Mouse (Mus musculus) lung, adult 2 months (tissue): ENCODE measurements around the gene Crisp3. TPM values are rescaled to one million over a fixed set of nuclear protein-coding genes. Genes with fewer than 3 reads are reported as not detected.
"Not testable (repeated sequence)": the region's sequence is repeated elsewhere in the genome, so short reads cannot be mapped to it uniquely, and the experiment has no call there.

ENCODE experiments used
- DNase-seq: peaks from one replicate; pipeline ENCODE4 v3.0.0; 2022
- H3K4me1 ChIP-seq: fragments of 200-500 bp; 2 replicates; pipeline ENCODE4 v1.6.1; 2011; ENCODE audit warnings: low read length; ENCODE audit not compliant: control insufficient read depth, insufficient read depth
- H3K4me3 ChIP-seq: fragments of 200-500 bp; replicated peaks from 2 replicates; pipeline ENCODE3; 2011; ENCODE audit warnings: low read depth, mild to moderate bottlenecking, control low read depth, low read length; ENCODE audit errors: extremely low read depth
- CTCF ChIP-seq: fragments of 200-500 bp; IDR thresholded peaks from 2 replicates; pipeline ENCODE4 v1.5.1; 2011; ENCODE audit warnings: mild to moderate bottlenecking, low read length, control low read depth; ENCODE audit not compliant: insufficient read depth
- POLR2A ChIP-seq: fragments of 200-500 bp; IDR thresholded peaks from 2 replicates; pipeline ENCODE4 v1.6.1; 2011; ENCODE audit warnings: low read depth, mild to moderate bottlenecking, control low read depth, low read length, borderline replicate concordance; ENCODE audit errors: extremely low read depth
- WGBS: fragments of 180-500 bp; shearing (Covaris S2); methylation state at CpG from one replicate; pipeline ENCODE4 v1.1.7; 2018; 5-methylcytosine and 5-hydroxymethylcytosine counted together
- polyA plus RNA-seq: library from polyadenylated mRNA; depleted of rRNA; stranded (reverse); fragments of >200 nt; gene quantifications from 2 replicates; pipeline ENCODE4 v1.2.3, GENCODE M21; 2012; rRNA removed

Gene Crisp3
- not detected in 2 replicates for polyA plus RNA-seq

- Histone ChIP-seq H3K4me1 (no peaks in the 10 kb centered on the region), H3K4me3 (no peak within 1 kb of the TSS)
- TF ChIP-seq CTCF (no peak), POLR2A (no peak)
- no peak for DNase-seq
Observed at GRCm38 (mm10) chr17:40242135-40242534, at the start of gene Crisp3. TSS of gene Crisp3 (minus strand) at chr17:40242288.

DNA sequence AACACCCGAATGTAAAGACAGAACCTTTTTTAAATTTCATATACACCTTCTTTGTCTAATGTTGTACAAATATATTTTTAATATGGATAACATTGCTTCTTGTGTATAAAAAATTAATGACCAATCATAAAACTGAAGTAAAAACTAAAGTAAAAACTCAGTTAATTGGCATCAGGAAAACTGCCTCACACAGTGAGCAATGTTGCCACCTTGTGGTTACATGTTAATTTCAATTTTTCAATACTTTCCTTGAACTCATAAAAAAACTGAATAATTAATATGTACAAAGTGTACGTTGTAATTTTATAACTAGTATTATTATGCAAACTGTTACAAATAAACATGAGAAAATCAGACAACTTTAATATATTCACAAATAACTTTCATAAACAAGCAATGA is 43.3 kb upstream of the Crisp3 start:
- TF ChIP-seq CTCF: no peak
- TF ChIP-seq POLR2A: no peak
- Histone ChIP-seq H3K4me1 (no peaks in the 10 kb centered on the region), H3K4me3 (no peak overlapping the region)
- DNase-seq: no peak
- 69% methylated on average over 2 of the region's 2 CpGs for WGBS

DNA sequence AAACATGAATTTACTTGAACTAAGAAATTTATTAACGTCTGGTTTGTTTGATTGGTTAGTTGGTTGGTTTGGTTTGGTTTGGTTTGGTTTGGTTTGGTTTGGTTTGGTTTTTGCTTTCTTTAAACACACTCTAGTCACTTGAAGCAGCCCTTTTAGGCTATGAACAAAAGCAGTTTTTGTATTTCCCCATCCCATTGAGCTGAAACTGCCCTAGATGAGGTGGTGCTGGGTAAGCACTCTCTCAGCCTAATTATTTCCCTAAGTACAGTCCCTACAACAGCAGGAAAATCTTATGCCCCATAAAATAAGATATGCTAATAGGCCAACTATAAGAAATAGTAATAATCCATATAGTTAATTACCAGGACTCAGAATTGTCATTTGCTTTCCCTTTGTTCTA is 33.4 kb upstream of the Crisp3 start:
- no peak overlapping the region for H3K4me3 ChIP-seq
- WGBS: 46% methylated on average over 1 of the region's 1 CpGs
- H3K4me1 ChIP-seq: no peaks in the 10 kb centered on the region
- TF ChIP-seq POLR2A (no peak), CTCF (no peak)
- no peak for DNase-seq

GRCm38 (mm10) chr17:40274906-40275470 is 32.9 kb upstream of the Crisp3 start:
- no peak for TF ChIP-seq POLR2A
- no peak for TF ChIP-seq CTCF
- Histone ChIP-seq H3K4me1 (no peaks in the 10 kb centered on the region), H3K4me3 (no peak overlapping the region)
- WGBS: 64% methylated on average over 1 of the region's 1 CpGs
- DNase-seq: no peak

DNA sequence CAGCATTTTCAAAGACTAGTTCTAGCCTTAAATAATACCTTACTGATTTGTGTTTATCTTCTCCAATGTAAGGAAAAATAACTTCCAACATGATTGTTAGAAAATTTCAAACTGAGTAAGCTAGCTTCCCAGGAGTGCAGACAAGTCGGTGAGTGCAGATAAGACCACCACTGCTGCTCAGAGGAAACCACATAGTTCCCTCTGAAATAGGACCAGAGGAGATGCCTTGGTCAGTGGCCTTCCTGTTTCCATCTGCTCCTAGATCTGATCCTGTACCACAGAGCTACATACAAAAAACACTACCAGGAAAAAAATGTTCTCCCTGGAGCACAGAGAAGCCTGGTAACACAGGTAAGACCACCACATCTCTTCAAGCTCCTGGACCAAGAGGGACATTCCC is 10.4 kb upstream of the Crisp3 start:
- 69% methylated on average over 1 of the region's 1 CpGs for WGBS
- no peak overlapping the region for H3K4me3 ChIP-seq
- DNase-seq: no peak
- no peak for TF ChIP-seq POLR2A
- no peak for TF ChIP-seq CTCF
- no peaks in the 10 kb centered on the region for H3K4me1 ChIP-seq

GRCm38 (mm10) chr17:40208540-40208939 is 33.5 kb downstream of the Crisp3 start, which contains the start of gene Pgk2:
TSS of gene Pgk2 (minus strand) at chr17:40208640.
- no peak for TF ChIP-seq POLR2A
- TF ChIP-seq CTCF: no peak
- 63% methylated on average over 4 of the region's 4 CpGs for WGBS
- H3K4me1 ChIP-seq: no peaks in the 10 kb centered on the region
- H3K4me3 ChIP-seq: no peak within 1 kb of the TSS
- DNase-seq: no peak

DNA sequence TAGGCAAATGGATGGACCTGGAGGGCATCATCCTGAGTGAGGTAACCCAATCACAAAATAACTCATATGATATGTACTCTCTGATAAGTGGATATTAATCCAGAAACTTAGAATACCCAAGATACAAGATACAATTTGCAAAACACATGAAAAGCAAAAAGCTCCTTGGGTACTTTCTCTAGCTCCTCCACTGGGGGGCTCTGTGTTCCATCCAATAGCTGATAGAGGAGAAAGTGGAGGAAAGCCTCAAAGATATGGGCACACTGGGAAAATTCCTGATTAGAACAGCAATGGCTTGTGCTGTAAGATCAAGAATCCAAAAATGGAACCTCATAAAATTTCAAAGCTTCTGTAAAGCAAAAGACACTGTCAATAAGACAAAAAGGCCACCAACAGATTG is 40.3 kb downstream of the Crisp3 start:
- DNase-seq, H3K4me3 ChIP-seq, H3K4me1 ChIP-seq: not testable (repeated sequence)

GRCm38 (mm10) chr17:40190192-40190591 is 51.9 kb downstream of the Crisp3 start:
- WGBS: 72% methylated on average over 4 of the region's 4 CpGs
- not testable (repeated sequence) for H3K4me1 ChIP-seq, DNase-seq, H3K4me3 ChIP-seq

Other genes starting within 250 kb of the Crisp3 start
- not detected in 2 replicates for gene AC192777.2, start 146.8 kb downstream of the Crisp3 start, polyA plus RNA-seq
- gene Pgk2, start 33.6 kb downstream of the Crisp3 start, polyA plus RNA-seq: not detected in 2 replicates
- gene Crisp1, start 76.9 kb upstream of the Crisp3 start, polyA plus RNA-seq: 3.9 TPM in 1 of 2 replicates, not detected in the other